Mouse (Mus musculus) heart, postnatal 0 days (tissue): ENCODE results near the gene Psenen.

Experiments
- CTCF ChIP-seq: IDR thresholded peaks from 2 replicates; pipeline ENCODE4 v1.5.1; 2016; ENCODE audit warnings: antibody characterized with exemption, control low read depth, low read depth
- EP300 ChIP-seq: IDR thresholded peaks from 2 replicates; pipeline ENCODE4 v1.6.1; 2016; ENCODE audit warnings: antibody characterized with exemption, low read depth

DNA sequence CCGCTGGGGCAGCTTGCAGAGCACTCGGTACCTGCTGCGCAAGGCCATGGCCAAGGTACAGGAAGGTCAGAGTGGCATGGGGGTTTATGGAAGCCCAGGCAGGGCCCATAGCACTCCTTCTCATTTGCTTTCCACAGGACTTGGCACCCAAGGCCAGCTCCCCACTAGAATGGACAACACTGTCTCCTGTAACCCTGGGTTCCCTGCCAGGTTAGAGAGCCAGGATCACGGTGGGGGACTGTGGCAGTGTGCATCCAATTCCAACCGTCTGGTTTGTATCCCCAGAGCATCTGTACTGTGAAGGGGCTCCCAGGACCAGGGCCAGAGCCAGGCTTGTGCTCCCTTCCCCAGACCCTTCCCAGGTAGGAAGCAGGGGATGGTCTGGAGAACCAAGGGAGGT is 42.6 kb downstream of the Psenen start:
- TF ChIP-seq CTCF (no peak), EP300 (no peak)
